Mouse (Mus musculus): ENCODE data around the gene Tollip. TPM values are rescaled to one million over a fixed set of nuclear protein-coding genes. Genes with fewer than 3 reads are reported as not detected.

Tollip gene
- 100 to 1,000 TPM; 108 to 120 TPM for total RNA-seq (2021)
- long read RNA-seq, transcript Tollip-201 (6 exons, 3,788 nt): major isoform, 94 of 115 reads
- long read RNA-seq, partial matches to known transcripts: 7 of 115 reads
- long read RNA-seq, other reads (novel, unspliced or antisense): 12 of 115 reads

DNA sequence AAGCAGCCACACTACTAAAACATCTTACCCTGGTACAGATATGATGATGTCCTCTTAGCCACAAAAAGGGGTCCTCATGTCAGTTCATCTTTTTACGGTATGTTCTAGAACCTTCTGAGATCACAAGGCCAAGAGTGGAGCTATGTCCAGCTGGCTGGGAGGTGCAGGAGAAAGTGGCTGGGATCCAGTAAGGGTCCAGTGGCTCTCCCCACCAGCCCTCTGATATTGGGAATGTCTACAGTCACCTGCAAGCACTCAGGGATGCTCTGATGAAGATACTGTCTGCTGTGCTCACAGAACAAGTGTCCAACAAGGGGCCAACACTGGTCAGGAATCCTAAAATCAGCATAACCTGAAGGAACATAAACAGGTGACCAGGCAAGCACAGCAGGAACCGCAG is at the start of gene Tollip:
Gene Tollip, minus strand, starts transcription at position 101 of the 400 bp plus-strand sequence.
- no peak for DNase-seq (ENCODE audit: low spot score in 2 of 2)

DNA sequence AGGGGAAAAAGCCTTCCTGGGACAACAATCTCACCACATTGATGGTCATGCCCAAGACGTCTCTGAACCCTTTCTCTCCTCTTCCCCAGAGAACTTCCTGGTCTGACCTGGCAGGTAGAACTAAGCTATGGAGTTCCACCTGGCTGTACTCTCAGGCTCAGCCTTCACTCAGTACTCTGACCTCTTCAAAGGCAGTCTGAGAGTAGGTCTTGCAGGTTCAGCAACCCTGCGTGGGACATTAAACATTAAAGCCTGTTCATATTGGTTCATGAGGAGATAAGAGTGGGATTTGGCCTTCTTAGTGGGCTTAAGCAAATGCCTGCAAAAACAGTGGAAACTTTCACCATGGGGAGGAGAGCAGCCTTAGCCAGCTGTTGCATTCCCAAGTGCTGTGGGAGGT is 48.0 kb upstream of the Tollip start:
- no peak for DNase-seq (ENCODE audit: low spot score in 2 of 2)

DNA sequence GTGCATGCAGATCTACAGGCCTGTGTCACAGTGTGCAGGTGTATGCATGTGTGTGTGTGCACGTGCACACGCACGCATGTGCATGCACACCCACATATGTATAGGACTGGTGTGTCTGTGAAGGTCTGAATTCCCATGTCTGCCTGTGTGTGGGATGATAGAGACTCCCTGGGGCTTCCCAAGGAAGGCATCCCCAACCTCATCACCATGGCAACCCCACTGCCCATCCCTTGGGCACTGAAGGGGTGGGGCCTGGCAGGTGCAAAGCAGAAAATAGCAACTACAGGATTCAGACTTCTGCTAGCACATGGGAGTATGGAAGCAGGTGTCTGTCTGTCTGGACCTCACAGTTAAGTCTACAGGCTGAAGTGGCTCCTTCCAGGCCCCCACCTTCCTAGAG is 44.2 kb upstream of the Tollip start:
- no peak for DNase-seq (ENCODE audit: low spot score in 2 of 2)

DNA sequence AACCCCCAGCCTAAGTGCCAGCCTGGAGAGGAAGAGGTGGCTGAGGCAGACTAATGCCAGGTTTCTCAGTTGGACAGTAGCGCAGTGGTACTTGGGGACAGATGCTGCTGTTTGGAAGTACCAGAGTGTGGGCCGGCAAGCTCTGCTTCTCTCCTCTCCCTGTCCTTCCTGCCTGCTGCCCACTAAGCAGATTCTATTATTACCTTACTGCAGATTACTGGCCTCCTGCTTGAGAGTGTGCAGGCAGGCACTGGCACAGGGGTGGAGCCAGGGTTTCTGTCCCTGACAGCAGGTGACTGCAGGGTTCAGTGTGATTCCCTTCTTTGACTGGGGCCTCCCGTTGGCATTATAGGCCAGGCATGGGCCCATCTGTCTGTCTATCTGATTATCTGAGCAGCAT is 43.2 kb upstream of the Tollip start:
- no peak for DNase-seq (ENCODE audit: low spot score in 2 of 2)

DNA sequence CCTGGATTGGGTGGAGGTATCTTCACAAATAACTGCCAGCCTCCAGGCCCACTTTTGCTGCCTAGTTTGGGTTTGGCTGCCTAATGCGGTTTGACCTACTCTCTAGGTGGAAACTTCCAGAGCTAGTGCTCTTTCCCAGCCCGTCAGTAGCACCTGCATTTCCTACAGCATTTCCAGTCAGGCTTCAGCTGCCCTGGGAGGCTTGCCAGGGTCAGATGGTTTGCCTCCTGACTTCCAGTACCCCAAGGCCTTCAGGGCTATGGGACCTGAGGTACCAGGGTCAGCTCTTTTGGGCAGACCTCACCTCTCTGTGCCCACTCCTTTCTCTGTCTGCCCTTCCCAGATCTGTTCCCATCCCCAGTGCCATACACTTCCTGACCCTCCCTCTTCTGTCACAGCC is 42.6 kb upstream of the Tollip start:
- no peak for DNase-seq (ENCODE audit: low spot score in 2 of 2)

DNA sequence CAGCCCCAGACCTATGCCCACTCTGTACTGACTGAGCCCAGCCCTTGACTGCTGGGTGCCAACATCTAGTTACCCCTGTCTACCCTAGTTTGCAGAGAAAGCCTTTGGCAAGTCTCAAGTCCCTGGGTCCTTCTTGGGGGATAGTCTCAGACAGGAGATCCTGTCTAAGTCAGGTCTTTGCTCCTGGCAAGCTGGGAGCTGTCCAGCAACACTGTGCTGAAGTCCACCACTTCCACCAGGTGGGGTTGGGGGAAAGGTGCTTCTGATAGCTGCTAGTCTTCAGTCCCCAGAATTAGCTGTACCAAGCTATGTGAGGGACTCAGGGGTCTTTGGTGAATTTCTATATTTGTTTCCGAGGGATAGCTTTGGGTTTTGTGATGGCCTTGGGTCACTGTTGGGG is 40.8 kb upstream of the Tollip start:
- no peak for DNase-seq (ENCODE audit: low spot score in 2 of 2)

DNA sequence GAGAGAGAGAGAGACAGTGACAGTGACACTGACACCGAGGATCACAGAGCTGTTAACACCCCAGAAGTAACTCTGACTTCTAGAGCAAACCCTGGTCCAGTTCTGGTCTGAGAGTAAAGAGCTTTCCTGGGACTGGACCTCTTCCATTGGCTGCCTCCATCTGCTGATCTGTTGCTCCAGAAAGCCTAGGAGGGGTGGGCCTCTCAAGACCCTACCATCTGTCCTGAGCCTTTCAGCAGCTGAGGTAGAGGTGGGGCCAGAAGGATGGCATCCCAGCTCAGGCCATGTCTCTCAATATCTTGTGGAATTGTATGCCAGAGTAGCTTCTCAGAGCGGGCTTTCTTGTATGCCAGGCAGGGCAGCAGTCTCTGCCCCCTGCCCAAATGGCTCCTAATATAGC is 39.9 kb upstream of the Tollip start:
- no peak for DNase-seq (ENCODE audit: low spot score in 2 of 2)

DNA sequence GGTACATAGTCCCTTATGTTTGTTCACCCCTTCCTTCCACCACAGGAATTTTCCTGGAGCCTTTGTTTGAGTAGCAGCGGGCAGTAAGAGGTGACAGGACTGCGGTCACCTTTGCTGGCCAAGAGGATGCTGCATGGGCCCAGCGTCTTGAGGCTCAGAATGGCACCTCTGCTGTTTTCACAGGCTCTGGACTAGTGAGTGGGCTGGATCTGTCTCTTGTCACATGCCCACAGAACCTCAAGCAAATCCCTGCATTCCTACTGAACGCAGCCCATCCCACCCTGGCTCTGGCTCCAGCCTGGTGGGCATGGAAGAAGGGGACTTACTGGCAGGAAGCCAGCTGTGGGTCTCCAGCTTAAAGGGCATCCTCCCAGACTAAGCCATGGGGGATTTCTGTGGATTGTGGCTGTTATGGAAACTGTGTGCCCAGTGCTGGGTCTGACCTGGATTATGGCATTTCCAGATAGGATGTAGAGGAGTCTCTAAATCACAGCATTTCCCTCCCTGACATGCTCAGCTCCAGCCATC is 39.3 kb upstream of the Tollip start:
- no peak for DNase-seq (ENCODE audit: low spot score in 2 of 2)

DNA sequence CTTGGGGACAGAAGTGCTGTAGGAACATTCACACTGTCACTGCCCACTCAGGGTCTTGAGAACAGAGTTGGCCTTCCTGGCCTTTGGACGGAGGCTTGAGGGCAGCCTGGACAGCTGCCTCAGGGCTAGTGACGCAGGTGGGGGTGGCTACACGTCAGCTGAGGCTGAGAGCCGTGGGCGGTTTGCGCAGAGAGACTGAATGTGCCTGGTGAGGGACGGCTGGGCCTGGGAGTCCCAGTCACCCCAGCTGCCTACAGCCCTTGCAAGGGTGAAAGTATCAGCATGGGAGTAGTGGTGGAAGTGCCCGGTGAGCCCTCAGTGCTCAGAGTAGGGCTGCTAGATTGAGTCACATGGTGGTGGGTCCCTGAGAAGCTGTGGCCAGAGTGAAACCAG is 37.9 kb upstream of the Tollip start:
- no peak for DNase-seq (ENCODE audit: low spot score in 2 of 2)

DNA sequence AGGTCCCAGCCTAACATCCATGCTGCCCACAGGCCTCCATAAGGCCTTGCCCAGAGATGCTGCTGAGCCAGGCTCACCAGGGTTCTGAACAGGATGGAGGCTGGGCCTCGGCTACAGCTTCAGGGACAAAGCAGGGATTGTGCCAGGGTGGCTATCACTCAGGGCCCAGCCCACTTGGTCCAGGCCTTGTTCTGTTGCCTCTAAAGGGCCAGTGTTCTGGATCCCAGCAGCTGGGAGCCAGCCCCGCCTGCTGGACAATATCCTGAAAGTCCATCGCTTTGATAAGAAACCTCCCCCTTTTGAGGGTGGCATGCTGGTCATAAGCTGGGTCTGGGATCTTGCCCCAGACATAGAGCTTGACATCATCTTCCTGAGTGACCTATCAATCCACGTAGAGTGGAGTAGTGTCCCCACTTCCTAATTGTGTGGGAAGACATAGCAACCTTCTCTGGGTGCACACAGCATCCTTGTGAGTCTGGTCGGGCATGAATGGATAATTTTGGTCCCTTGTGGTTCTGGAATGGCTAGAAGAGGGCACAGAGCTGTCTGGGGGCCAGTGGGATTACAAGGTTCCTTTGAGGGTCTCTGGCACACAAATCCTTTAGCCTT is 37.4 kb upstream of the Tollip start:
- DNase-seq (ENCODE audit: low spot score in 2 of 2): peak in 1 of 2 experiments; percentile 40

DNA sequence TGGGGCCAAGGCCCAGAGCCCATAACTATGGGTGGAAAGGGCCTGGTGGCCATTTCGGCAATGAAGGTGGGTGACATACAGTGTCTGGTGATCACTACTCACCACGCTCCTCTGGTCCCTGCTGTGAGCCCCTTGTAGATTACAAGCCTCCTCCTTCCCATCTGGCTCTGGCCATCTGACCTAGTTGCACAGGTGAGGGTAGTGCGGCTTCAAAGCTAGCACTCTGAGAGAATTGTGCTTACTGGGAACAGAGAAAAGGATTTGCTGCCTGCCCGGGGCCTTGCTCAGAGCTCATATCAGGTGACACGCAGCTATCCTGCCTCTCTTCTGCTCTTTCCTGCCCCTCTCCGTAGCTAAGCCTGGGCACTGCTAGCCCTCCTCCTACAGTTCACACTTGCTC is 35.3 kb upstream of the Tollip start:
- DNase-seq (ENCODE audit: low spot score in 2 of 2): no peak

DNA sequence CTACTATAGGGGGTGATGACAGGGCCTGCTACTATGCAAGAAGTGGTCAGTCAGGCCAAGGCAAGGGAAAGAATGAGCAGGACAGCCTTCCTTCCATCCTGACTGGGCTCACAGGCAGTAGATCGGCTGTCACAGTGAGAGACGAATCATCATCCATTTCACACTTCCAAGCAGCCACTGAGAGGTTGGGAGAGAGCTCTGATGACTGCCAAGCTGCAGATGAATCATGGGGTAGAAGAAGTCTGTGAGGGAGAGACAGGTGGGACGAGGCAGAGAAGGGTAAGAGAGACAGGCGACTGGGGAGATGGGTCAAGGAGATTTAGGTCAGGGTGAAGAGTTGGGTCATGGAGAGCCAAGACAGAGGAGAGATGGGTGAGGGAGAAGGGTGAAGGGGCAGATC is 34.6 kb upstream of the Tollip start:
- no peak for DNase-seq (ENCODE audit: low spot score in 2 of 2)

DNA sequence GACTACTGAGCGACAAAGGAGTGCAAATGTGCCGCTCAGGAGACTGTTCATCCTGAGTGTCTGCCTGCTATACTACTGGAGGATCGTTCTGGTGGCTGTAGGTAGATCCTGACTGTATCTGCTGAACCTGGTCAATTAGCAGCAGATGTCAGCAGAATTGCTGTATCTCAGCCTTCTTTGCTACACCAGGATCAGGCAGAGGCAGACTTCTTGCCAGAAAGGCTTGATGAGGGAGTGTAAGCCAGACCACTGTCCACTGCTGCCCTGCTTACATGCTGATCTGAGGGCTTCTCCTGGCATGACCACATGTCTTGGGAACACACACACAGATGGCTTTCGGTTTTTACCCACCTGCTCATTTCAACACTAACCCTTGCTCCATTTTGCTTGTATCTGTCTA is 33.5 kb upstream of the Tollip start:
- no peak for DNase-seq (ENCODE audit: low spot score in 2 of 2)

DNA sequence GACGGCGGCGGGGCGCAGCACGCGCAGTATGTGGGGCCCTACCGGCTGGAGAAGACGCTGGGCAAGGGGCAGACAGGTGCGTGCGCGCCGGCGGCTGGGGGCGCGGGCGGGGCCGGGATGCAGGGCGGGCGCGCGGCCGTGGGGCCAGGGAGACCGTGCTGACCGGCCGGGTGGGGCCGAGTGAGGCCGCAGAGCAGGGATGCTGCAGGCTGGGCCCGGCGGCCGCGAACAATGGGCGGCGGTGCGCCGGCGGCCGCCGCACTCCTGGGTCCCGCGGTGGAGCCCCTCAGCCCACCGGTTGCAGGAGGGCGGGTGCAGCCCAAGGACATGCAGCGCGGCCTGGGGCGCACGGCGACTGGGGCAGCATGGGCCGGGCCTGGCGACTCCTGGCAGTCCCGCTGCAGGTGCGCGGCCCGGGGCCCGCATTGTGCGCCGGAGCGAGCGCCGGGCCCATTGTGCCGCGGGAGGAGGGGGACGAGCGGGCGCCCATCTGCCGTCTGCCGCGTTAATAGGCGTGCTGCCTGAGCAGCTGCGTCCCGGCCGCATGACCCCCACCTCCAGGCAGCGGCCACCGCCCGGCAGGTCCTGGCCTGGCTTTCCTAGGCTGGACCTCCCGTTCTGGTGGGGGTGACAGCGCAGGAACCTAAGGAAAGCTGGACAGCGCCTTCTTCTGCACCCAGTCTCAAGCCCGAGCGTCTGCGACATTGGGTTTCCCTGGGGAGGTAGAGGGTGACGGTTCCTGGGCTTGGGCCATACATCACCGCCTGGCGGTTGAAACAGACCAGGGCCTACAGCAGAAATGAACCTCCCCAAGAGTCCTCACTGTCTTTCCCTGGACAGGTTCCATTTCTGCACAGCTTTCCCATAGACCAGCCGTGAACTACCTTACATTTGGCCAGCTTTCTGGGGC is 32.1 kb upstream of the Tollip start:
- peak; percentile 69 to 70 for DNase-seq (ENCODE audit: low spot score in 2 of 2)

DNA sequence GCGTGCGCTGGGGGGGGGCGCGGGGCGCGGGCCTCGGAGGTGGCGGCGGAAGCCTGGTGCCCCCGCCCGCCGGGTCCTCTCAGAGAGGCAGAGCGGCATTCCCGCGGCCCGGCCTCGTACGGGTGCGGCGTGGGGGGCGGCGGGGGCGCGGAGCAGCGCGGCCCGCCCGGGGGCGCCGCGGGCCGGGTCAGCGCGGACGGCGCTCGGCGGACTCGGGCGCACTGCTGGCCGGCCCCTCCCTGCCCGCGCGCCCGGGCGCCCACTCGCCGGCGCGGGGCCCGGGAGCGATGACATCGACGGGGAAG is 31.4 kb upstream of the Tollip start:
- no peak for DNase-seq (ENCODE audit: low spot score in 2 of 2)

DNA sequence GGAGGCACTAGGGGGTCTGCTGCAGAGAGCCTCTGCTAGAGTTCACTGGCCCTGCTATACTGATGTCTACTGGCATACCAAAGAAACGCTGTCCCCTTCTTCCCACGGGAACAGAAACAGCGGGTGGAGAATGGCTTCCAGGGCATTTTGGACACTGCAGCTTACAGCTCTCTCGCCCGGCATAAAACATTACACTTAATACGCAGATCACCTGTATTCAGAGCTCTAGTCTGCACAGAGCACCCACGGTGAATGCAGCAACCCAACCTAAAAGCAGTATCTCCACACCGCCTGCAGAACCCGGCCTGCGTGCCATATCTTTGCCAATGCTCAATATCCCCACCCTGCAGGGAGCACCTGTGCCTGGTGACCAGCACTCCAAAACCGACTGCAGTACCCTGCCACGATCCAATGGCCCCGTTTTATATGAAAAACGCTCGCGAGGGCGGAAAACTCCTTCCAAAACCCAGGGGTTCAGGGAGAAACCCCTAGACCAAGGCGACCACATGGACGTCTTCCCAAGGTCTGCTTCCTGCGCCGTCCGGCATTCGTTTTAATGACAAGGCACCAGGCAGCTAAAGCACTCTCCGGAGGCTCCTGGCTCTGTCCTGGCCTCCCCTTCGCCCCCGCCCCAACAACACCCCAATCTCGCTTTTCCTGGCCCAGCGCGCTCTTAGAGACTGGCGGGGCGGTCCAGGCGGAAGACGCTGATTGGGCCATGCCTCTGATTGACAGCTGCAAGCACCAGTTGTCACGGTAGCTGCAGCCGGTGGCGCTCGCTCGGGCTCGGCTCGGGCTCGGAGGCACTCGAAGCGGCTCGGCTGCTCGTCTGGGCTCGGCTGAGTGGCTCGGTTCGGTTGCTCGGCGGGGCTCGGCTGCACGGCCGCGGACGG is 30.8 kb upstream of the Tollip start, which contains the start of gene Brsk2:
Gene Brsk2, plus strand, starts transcription at position 846 of the 893 bp plus-strand sequence.
- peak; percentile 99 for DNase-seq (ENCODE audit: low spot score in 2 of 2)

DNA sequence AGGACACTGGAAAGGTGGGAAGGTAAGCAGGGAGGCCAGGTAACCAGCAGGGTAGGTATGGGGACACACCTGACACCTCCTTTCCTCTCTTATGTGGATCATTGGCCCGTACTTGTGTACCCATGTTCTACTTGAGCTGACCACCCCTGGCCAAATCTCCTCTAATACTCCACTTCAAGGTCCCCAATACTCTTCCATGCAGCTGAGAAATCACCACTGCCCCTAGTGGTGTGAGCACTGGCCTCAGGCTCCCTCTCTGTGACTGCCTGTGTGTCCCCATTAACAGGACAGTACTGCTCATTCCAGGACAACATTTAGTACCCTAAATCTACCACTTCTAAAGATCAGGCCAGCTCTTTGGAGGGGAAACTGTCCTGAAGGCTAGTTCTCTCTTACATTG is 29.7 kb upstream of the Tollip start:
- no peak for DNase-seq (ENCODE audit: low spot score in 2 of 2)

DNA sequence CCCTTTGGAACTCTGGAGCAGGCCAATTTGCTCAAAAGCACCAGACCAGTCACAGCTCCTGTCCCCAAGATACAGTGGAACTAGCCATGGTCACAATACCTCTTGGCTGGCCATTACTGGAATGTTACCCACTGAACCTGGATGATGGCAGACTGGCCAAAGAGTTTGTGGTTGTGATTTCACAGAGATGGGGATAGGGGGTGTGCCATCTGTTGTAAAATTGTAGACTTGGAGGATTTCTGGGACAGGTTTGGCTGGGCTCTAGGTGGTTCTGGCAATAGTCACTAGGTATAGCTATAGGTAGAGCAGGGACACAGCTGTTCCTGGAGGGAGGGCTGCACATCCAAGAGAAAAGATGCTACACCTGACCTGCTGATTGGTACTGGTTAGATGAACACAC is 29.2 kb upstream of the Tollip start:
- DNase-seq (ENCODE audit: low spot score in 2 of 2): no peak

DNA sequence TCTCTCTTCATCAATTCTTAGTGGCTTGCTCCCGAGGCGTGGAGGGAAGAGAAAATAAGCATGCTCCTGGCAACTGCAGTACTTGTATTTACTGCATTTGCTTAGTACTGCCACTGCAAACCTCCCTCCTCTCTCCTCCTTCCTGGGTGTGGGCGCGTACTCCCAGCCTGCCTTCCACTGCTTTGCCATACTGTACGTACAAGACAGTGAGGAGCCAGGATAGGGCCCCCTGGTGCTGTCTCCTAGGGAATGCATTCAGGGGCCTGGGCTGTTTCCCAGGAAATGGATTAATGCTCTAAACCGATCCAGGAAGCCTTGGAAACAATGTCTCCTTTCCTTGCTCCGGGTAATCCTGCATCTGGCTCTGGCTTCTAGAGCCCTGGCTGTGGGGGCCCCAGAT is 27.6 kb upstream of the Tollip start:
- DNase-seq (ENCODE audit: low spot score in 2 of 2): peak; percentile 77 to 80

DNA sequence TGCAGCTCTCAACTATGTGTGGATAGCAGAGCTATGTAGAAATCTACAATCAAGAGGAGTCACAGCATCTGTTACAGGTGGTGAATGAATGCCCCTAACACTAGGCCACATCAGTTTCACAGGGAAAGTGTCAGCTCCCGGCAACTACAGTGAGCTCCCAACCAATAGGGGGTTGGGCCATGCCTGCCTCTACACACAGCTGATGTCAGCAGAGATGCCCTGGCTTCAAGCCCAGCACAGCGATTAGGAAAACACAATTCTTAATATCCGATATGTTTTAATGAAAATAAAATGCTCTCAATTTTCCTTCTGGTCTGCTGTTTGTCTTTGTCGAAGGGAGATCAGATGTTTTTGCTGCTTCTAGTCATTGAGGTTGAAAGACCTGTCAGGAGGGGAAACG is 25.1 kb upstream of the Tollip start:
- peak in 1 of 2 experiments; percentile 46 for DNase-seq (ENCODE audit: low spot score in 2 of 2)

DNA sequence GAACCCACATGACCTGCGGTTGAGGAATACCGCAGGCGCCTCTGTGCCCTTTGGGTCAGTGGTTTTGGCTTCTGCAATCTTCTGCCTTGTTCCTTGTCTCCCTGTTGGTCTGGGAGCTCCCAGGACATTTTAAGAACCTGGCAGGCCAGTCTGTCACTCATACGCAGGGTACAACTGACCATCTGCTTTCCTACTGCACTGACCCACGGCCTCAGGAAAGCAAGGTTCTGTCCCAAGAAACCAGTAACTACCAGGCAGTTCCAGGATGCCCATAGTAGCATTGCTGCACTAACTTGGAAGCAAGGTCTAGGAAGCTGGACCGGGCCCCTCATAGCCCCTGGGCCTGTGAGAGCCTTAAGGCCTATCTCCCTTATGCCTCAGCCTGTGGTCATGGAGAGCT is 16.6 kb upstream of the Tollip start:
- no peak for DNase-seq (ENCODE audit: low spot score in 2 of 2)
